Comparison of ENCODE assay signal across 8 mouse cellular contexts in the genomic region with DNA sequence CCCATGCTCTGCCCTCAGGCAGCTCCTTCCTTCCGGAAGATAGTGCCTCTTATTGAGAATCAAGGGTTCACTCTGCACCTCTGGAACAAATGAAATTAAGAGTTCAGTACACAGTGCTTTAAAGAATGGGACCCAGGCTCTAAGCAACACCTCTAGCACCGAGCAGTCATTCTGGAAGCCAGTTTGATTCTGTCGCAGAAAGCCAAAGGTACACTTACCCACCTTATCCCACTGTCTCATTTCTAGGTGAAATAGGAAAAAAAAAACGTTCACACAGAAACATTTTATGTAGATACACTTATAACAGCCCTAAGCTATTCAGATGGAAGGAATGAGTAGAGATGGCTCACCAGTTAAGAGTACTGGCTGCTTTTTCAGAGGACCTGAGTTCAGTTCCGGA. TPM values are rescaled to one million over a fixed set of nuclear protein-coding genes. Genes with fewer than 3 reads are reported as not detected.
A peak's percentile ranks its signal among the peaks of the same experiment; 100 is the strongest.
DNase-seq lines count a peak whose midpoint lies in the region; ATAC-seq lines count a peak whose summit lies in the region.

Ephx4 (plus strand) TSS at position 301 of the 400 bp plus-strand sequence.

- no peak for DNase-seq in kidney, postnatal 10 days
- no peak for DNase-seq in frontal cortex, postnatal 10 days (ENCODE audit: low spot score in 2 of 2)
- no peak for DNase-seq in adrenal gland, postnatal 25 days

- no peaks in the 10 kb centered on the region for H3K36me3 ChIP-seq in kidney, embryonic 15.5 days
- H3K36me3 ChIP-seq in hindbrain, embryonic 15.5 days, result no peaks in the 10 kb centered on the region
- H3K36me3 ChIP-seq in liver, embryonic 16.5 days (ENCODE audit: control insufficient read depth, insufficient read depth), result no peaks in the 10 kb centered on the region

- peaks cover 34% of the 10 kb centered on the region for H3K27me3 ChIP-seq in kidney, embryonic 15.5 days
- H3K27me3 ChIP-seq in hindbrain, embryonic 15.5 days, result peaks cover 10% of the 10 kb centered on the region; the same call in 1 of the 2 replicates
- peaks cover 39% of the 10 kb centered on the region for H3K27me3 ChIP-seq in liver, embryonic 16.5 days (ENCODE audit: control insufficient read depth, insufficient read depth, low read depth, low read length)

- peak within 1 kb of the TSS; percentile 64 for H3K4me3 ChIP-seq in kidney, embryonic 15.5 days (replicated peaks)
- H3K4me3 ChIP-seq in brown adipose tissue, adult 24 weeks (ENCODE audit: insufficient read depth, low read depth, low read length), result peak within 1 kb of the TSS; percentile 53
- peak within 1 kb of the TSS; percentile 56 for H3K4me3 ChIP-seq in hindbrain, embryonic 15.5 days
- peak within 1 kb of the TSS; percentile 56 for H3K4me3 ChIP-seq in liver, embryonic 16.5 days (ENCODE audit: low read depth, low read length)

- H3K4me2 ChIP-seq in kidney, embryonic 15.5 days, result peak within 1 kb of the TSS; percentile 98
- H3K4me2 ChIP-seq in hindbrain, embryonic 15.5 days, result peak within 1 kb of the TSS; percentile 95
- peak within 1 kb of the TSS; percentile 53 for H3K4me2 ChIP-seq in liver, embryonic 16.5 days (ENCODE audit: low read depth, low read length)

- no peaks in the 10 kb centered on the region for H3K9me3 ChIP-seq in kidney, embryonic 15.5 days (replicated peaks)
- no peaks in the 10 kb centered on the region for H3K9me3 ChIP-seq in hindbrain, embryonic 15.5 days
- H3K9me3 ChIP-seq in liver, embryonic 16.5 days (replicated peaks; ENCODE audit: control insufficient read depth, low read length), result no peaks in the 10 kb centered on the region

- H3K4me1 ChIP-seq in kidney, embryonic 15.5 days, result peaks cover 13% of the 10 kb centered on the region
- H3K4me1 ChIP-seq in brown adipose tissue, adult 24 weeks (ENCODE audit: control insufficient read depth, insufficient read depth, insufficient read length, low read length), result no peaks in the 10 kb centered on the region
- 0 out of 2 replicates have a peak, but pooled peaks cover 10% of the 10 kb centered on the region for H3K4me1 ChIP-seq in hindbrain, embryonic 15.5 days (replicated peaks)
- H3K4me1 ChIP-seq in liver, embryonic 16.5 days (ENCODE audit: control insufficient read depth, low read depth, low read length), result no peaks in the 10 kb centered on the region

- no peak within 1 kb of the TSS for H3K27ac ChIP-seq in kidney, embryonic 15.5 days
- no peak within 1 kb of the TSS for H3K27ac ChIP-seq in brown adipose tissue, adult 24 weeks (replicated peaks; ENCODE audit: low read depth, low read length)
- no peak within 1 kb of the TSS for H3K27ac ChIP-seq in hindbrain, embryonic 15.5 days (replicated peaks)
- no peak within 1 kb of the TSS for H3K27ac ChIP-seq in liver, embryonic 16.5 days (ENCODE audit: low read length)

- WGBS in kidney, embryonic 15.5 days, result 20% methylated on average over 5 of the region's 5 CpGs
- WGBS in hindbrain, embryonic 15.5 days, result 19% methylated on average over 5 of the region's 5 CpGs
- WGBS in liver, embryonic 16.5 days (ENCODE audit: insufficient replicate concordance), result 16% methylated on average over 5 of the region's 5 CpGs

- peak within 1 kb of the TSS; percentile 61 for H3K9ac ChIP-seq in kidney, embryonic 15.5 days
- H3K9ac ChIP-seq in hindbrain, embryonic 15.5 days, result peak within 1 kb of the TSS; percentile 46
- H3K9ac ChIP-seq in liver, embryonic 16.5 days (ENCODE audit: low read depth, low read length), result 0 out of 2 replicates have a peak within 1 kb of the TSS, but pooled peaks have one; percentile 5

- ATAC-seq in kidney, embryonic 15.5 days (replicated peaks; ENCODE audit: low FRiP score), result no peak
- no peak for ATAC-seq in hindbrain, embryonic 15.5 days (ENCODE audit: low FRiP score, low read depth)
- no peak for ATAC-seq in liver, embryonic 16.5 days (ENCODE audit: low read depth)
- ATAC-seq in megakaryocyte progenitor cell, adult 5-6 weeks (replicated peaks; ENCODE audit: poor library complexity), result no peak

RNA-seq across cellular contexts. Expression of gene Ephx4, which starts in this region (rescaled TPM):
- polyA plus RNA-seq in kidney, embryonic 15.5 days (2015; fragmentation: Nextera tagmentation; extraction: Ambion mirVana), result 1.3 and 1.7 TPM in 2 replicates
- polyA plus RNA-seq in brown adipose tissue, adult 24 weeks (2012; ENCODE audit: insufficient read depth, insufficient read length, missing spikeins), result not detected in 2 replicates
- polyA plus RNA-seq in hindbrain, embryonic 15.5 days (2015; fragmentation: Nextera tagmentation; extraction: Ambion mirVana), result 2.7 and 3.3 TPM in 2 replicates
- not detected in 2 replicates for polyA plus RNA-seq in liver, embryonic 16.5 days (2015; fragmentation: Nextera tagmentation; extraction: Ambion mirVana)
- total RNA-seq in megakaryocyte progenitor cell, adult 5-6 weeks (2015), result not detected in 2 replicates
- total RNA-seq in megakaryocyte progenitor cell, adult 5-6 weeks (2017), result not detected in 2 replicates
- 1.3 and 2.8 TPM in 2 replicates for total RNA-seq in adrenal gland, postnatal 25 days (2021)

Comparison
In these comparisons a context has a peak if more than half of its experiments do, and no peak if none do; other contexts are left out.
1. H3K9ac ChIP-seq: peak in every context shown above with its lines; median percentile 61 in kidney, embryonic 15.5 days; 46 in hindbrain, embryonic 15.5 days; 5 in liver, embryonic 16.5 days.